Mouse (Mus musculus): ENCODE measurements around the gene Tgfbi.

The Tgfbi gene

DNA sequence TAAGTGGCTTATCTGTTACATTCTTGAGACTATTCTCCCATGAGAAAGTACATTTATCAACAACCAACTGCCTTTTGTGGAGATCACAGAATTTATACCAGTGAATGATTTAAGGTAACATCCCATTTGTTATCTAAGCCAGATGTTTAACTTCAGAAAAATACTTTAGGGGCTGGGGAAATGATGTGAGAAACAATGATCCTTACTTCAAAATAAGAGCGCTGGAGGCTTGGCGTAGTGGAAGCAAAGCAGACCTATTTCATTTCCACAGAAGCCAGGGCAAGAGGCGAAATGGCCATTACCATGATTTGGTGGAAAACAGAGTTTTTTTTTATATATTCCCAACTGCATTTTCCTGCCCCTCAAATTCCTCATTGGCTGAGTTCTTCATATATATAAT lies 34.7 kb downstream of the Tgfbi start:
- DNase-seq = no peak

DNA sequence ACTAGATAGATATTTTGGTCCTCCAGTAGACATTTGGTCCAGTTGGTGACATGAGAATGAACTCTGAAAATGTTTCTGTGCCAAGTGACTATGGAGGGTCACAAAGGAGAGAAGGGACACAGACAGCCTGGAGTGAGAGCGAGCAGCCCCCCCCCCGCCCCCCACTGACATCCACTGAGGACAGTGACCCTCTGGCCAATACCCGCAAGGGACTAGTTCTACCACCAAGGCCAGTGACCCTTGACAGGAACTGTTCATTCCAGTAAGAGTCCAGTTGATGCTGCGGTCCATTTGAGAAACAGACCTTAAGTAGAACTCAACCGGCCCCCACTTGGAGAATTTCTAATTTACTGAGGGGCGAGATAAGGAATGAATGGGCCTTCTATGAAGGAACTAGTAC lies 36.4 kb downstream of the Tgfbi start:
- DNase-seq = no peak

DNA sequence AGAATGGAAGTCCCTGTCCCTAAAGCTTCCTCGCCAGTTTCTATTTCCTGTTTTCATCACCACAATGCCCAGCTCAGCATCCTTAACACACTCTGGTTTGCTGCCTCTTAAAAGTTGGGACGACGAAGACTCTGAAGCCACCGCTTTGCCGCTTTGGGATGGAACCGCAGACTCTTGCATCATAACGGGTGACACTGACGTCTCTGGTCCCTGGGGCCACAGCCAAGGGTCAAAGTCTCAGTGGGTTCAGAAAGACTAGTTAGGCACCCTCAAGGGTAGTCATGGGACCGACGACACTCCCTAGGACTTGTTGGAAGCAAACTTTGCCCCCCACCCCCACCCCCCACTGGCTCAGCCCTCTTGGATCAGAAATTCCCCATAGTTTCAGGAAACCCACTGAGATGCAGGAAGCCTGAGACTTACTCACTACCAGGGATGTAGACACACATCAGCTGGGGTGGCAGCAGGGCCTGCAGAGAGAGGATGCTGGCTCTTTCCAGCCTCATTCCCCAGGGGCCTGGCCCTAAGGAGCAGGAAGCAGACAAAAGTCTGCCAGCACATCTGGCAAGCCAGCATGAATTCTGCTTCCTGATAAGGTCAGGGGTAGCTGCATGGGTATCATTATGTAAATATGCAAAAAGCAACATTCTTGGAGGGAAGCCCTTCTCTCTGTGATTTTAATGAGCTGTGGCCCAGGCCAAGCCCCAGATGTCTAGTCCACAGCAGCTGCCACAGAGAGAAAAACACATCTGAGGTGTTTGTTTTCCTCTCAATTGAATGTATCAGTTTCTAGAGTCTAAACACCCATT lies 38.5 kb downstream of the Tgfbi start:
- no peak for DNase-seq

DNA sequence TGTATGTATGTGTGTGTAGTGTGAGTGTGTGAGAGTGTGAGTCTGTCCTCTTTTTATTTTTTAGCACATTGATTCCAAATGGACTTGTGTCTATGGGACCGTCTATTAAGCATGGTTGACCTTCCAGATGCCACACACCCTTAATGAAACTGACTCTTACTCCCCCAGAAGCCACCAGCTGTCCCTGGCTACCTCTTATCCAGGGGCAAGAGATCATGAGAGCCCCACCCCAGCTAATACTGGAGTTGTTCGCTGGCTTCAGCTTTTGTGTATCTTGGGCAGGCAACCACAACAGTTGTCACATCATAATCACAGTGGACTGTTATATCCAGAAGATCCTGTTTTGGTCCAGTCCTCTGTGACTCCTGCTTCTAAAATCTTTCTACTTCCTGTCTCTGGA lies 40.7 kb downstream of the Tgfbi start:
- no peak for DNase-seq

DNA sequence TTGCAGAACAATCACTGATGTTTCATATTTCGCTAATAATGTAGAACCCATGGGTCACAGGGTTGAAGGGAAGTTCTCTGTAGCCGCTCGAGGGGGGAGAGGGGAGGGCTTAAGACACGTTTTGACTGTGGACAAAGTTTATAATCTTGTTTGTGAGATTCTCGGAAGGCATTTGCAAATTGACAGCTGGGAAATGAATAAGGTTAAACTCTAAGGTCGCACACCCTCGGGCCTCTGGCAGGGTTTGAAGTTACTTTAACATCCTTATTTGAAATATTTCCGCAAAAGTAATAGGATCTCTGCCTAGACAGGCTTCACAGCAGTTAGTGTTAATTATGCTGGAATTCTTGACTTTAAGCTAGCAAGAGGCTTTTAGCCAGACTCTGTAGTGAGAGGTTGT lies 43.1 kb downstream of the Tgfbi start:
- no peak for DNase-seq

DNA sequence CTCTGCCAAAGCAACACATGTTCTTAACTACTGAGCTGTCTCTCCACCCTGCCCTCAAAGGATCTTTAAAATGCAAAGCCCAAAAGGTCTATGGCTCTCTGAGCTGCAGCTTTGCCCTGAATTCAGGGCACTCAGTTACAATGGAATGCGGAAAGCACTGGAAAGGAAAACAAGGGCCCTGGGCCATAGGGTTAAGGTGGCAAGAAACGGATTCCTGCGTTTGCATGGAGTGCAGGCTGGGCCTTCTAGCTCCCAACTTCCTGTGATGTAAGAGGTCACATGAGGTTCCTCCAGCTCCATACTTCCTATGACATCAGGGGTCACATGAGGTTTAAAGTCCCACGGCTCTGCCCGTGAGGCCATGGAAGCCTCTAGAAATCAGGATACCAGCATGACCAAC lies 44.9 kb downstream of the Tgfbi start:
- DNase-seq = no peak

DNA sequence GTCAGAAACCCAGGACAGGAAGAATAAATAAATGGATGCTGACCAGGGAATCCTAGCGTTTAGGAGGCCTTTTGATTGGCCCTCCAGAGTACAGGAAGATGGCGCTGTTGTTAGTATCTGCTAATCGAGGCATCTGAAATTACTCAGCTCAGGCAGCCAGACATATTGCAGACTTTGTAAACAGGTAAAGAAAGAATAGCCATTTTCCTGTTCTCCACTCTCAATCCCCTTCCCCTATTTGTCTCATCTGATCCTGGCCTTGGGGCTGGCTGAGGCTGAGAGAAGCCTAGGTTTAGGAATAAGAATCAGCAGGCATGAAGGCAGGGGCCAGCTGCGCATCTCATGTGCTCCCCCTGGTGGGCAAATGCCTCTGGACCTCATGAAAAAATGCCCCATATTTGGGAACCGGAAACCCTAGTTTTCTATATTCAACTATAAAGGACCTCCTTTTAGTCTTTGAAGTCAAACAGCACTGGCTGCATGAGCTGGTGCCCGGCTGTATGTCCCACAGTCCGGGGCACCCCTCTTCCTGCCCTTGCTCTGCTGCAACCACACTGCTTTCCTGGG lies 48.7 kb downstream of the Tgfbi start:
- DNase-seq = peak; percentile 41

DNA sequence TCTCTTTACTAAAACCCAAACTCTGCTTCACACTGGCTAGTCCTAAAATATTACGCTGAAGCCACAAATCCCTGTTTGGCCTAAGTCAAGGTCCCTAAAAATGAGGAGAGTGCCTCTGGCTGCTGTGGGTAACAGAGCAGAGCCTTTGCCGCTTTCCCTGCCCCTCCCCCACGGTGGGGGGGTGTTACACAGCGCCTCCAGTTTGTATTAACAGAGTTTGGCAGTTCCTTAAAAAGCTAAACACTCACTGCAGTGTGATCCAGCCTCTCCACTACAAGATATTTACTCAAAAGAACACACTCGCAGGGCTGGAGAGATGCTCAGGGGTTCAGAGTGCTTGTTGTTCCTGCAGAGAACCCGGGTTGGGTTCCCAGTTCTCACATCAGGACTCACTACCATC lies 49.6 kb downstream of the Tgfbi start:
- DNase-seq = no peak

DNA sequence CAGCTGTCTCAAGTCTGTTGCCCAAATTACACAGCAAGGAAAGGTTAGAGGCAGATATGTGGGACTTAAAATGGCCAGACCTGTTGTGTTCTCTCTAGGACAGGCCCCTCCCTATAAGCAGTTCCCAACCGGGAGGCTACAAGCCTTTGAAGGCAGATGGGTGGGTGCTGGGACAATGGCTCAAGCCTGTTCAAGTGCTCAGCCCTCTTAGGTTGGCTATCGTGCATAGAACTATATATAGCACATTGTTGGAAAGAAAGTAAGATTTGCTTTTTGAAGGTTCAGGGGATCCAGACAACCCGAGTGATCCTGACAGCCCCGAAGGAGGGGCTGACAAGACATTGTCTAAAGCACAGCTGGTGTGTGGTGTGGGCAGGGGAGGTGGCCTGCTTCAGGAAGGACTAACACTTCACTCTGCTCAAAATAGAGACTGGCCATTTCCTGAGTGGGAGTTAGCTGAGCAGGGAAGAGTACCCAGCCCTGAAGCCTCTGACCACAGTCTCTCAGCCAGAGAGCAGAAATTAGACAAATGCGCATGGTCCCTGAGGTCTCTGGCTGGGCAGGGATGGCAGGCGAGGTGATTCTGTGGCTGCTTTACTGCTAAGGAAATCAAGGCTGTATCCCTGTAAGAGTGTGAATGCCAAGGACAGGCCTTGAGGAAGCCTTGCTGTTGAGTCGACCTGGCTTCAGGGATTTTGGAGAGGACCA lies 52.7 kb downstream of the Tgfbi start:
- DNase-seq = no peak

DNA sequence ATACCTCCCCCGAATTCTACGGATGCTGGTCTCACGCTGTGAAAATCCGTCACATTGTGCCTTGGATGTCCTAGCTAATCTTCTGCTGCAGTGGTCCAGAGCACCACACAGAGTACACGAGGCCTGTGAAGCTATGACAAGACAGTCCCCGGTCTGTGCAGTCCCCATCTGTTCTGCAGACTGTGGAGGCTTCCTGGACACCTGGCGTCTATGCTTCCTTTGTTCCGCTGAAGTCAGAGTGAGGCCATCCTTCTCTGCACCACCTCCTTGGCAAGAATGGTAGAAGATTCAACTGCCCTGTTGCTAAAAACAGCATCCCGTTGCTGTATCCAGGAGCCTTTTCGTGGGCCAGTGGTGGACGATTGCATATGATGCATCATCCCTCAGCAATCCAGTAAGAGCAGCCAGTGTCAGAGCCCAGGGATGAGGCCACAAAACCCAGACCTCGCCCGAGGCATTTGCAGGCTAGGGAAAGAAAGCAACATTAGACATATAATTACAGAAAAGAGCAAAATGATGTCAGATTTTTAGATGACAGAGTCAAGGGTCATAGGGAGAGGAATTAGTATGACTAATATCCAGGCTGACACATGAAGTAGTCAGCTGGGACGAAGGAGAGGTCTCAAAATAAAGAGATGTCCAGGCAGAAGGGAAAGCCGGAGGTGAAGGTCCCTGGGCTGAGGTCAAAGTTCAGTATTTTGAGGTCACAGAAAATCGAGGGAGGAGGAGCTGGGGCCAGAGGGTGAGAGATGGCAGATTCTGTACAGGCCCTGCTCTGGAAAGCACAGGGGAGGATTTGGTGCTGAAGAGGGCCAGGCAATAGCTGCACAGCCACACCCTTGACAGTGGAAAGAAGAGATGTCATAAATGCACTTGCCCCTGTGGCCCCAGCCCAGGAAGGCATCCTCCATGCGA lies 55.2 kb downstream of the Tgfbi start:
- DNase-seq = peak; percentile 33

DNA sequence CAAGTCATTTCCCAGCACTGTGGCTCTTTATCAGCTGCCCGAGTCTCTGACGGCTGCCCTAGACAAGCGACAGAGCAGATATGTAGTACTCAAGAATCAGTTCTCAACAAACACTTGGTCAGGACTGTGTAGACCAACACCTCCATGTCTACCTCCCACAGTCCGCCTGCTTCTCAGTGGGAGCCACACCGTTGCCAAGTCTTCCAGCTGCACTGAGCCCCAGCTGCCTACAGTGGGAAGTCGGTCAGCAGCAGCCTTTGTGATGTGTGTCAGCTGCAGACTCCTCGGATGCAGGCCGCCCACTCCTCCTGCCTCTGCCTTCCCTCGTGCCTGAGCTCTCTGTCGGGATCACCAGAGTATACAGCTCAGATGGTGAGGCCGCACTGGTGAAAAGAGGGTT lies 61.9 kb downstream of the Tgfbi start:
- no peak for DNase-seq

DNA sequence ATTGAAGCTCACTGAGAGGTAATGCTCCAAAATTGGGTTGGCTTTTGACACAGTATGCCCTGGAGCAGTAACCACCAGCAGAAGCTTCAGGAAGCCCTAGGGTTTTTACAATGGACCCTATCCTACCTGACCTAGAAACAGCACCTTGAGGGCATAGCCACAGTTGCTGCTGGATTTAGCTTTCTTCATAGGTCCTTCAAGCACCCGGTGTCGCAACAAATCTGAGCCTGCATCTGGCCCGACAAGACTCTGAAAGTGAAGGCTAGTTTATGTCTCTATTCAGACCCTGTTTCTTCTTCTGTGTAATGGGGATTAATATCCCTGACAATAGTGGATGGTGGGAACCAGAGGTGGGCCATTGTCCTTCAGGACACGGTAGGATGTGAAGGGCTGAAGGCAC lies 68.4 kb downstream of the Tgfbi start:
- DNase-seq = no peak

DNA sequence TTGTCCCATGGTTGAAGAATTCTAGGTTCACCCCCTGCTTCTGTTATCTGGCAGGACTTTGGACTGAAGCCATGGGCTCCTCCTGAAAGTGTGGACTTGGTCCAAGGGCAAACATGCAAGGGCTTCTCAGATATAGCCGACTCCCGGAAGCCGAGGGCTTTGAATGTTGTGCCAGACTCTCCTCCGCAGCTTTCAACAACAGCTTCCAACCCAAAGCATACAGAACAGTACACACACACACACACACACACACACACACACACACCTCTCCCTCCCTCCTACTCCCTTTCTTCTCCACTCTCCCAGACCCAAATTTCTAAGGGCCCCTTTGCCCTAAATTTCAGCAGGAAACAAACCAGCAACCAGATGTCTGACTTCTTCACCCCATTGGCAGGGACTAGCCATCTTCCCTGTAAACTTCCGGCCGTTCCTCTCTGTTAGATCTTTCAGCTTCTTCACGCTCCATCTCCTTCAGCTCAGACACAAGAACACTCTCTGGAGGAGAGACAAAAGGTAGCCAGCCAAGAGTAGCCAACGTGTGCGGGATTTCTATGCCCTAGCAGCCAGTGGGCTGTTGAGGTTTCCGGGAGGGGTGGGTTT lies 69.0 kb downstream of the Tgfbi start:
- no peak for DNase-seq

DNA sequence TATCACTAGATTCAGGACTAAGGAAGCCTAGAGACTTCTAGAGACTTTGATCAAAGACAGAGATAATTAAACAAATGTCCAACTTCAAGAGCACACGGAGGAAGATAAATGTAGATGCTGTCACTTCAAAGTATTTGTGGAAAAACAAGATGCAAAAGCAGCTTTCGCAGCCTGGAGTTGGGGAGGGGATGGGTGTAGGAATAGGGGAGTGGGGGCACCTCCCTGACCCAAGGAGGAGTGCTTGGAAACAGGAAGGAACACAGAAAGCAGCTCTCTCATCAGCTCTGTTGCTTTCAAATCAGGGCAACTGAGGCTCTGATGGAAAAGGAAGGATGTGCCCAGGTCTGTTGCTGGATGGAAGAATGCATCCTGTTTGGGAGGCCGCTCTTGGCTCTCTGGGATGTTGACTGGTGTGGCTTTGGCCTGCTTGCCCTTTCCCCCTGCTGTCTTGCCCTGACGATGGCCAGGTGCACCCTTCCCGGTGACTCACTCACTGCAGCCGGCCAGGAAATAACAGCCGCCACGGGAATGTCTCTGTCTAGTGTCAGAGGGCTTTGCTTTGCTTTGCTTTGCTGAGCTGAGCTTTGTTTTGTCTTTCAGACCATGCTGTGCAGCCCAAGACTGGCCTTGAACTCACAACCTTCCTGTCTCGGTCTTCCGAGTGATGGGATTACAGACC lies 69.6 kb downstream of the Tgfbi start:
- DNase-seq = no peak

DNA sequence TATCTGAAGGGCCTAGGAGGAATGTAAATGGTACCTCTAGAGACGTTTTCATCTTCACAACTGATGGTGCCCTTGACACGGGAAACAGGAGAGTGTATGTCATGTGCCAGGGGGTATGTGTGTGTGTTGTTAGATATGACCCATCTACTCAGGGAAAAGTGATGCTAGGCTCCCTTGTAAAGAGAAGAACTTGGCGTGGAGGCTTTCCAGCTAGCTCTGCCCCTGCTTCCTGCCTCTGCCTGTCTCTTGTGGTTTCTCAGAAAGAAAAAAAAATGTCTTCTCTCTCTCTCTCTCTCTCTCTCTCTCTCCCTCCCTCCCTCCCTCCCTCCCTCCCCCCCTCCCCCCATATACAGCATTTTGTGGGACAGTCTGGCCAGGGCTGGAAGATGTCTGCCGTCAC lies 72.6 kb downstream of the Tgfbi start:
- peak; percentile 46 for DNase-seq

DNA sequence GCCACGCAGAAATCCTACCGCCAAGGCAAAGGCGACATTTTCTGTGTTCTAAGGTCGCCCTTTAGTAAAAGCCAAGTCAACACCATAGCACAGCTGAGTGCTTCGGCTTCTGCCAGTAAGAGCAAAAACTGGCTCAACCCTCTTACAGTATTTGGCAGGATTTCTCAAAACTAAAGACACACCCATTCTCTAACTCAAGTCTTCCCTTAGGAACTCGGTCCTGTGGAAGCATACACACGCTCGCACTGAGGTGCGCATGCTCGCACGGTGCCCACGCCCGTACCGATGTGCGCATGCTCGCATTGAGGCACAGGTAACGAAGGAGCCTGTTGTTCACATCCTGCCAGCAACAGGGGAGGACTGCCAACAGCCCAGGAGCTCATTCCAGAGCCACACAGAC lies 73.0 kb downstream of the Tgfbi start:
- DNase-seq = peak; percentile 96

DNA sequence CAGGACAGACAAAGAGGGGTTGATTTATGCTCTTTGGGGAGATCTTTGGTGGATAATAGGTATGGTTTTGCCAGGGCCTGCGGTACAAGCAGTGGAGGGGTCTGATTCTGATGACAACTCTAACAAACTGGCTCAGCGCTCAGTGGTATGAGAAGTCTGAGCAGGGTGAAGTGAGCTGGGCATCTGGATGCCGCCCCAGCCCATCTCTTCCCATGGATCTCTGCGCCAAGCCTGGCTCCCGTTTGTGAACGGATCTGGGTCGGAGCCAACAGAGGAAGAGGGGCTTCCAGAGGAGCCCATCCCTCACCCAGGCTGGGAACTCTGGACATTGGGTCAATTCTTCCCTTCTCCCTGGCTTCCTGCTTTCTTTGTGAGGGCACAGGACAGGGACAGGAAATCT lies 74.0 kb downstream of the Tgfbi start:
- peak; percentile 52 for DNase-seq

Data from cerebellum, adult 9-11 months (tissue).